Mouse (Mus musculus): ENCODE results near the gene 2210010C04Rik.

GRCm38 (mm10) chr6:41047202-41047601 is 11.9 kb upstream of the 2210010C04Rik start:
- TF ChIP-seq EP300 (IDR thresholded peaks at IDR 0.05; ENCODE audit: insufficient read depth, low read depth, low read length) (no peak), CTCF (IDR thresholded peaks at IDR 0.05) (no peak)
